Mouse (Mus musculus): ENCODE results near the gene Hba-x.
"Not testable (repeated sequence)": the region's sequence is repeated elsewhere in the genome, so short reads cannot be mapped to it uniquely, and the experiment has no call there.

DNA sequence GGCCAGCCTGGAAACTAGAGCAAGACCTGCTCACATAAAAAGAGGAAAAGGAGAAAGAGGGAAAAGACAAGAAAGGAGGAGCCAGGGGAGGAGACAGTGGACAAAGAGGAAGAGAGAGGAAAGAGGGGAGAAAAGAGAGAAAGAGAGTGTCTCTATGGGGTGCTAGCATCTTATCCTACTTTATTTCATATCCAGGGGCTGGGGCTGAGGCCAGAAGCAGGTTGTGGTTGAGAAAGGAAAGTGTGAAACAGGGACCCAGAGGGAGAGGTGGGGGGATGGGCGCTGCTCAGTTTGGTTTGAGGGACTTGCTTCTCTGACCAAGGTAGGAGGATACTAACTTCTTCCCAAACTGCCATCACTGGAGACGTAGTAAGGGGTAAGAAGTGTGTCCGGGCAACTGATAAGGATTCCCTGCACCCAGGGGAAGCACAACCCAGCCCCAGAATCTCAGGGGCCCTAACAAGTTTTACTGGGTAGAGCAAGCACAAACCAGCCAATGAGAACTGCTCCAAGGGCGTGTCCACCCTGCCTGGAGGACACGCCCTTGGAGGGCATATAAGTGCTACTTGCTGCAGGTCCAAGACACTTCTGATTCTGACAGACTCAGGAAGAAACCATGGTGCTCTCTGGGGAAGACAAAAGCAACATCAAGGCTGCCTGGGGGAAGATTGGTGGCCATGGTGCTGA, 7.0 kb downstream of the Hba-x start, which contains the start of gene Hba-a1:
- not testable (repeated sequence) for TF ChIP-seq POLR2A, CTCF (IDR thresholded peaks at IDR 0.05; ENCODE audit: insufficient read depth, low read depth, low read length)
